Mouse (Mus musculus) liver, embryonic 12.5 days (tissue): Measurements from ENCODE around the gene Dnpep. TPM values are rescaled to one million over a fixed set of nuclear protein-coding genes. Genes with fewer than 3 reads are reported as not detected.

Source experiments
- ATAC-seq: fragments of 200-750 bp; cut with Nextera tagmentation; 2 replicates; pipeline ENCODE4 v1.8.0; 2017; ENCODE audit warnings: moderate number of reproducible peaks, mild to moderate bottlenecking, moderate library complexity
- H3K27ac ChIP-seq: fragments of 300-500 bp; sonication (generic); 2 replicates; pipeline ENCODE4 v1.5.1; 2016; ENCODE audit warnings: mild to moderate bottlenecking
- H3K27me3 ChIP-seq: fragments of 300-500 bp; sonication (generic); replicated peaks from 2 replicates; pipeline ENCODE4 v1.6.1; 2016; ENCODE audit warnings: mild to moderate bottlenecking, moderate library complexity
- H3K36me3 ChIP-seq: fragments of 300-500 bp; sonication (generic); 2 replicates; pipeline ENCODE4 v1.6.1; 2016; ENCODE audit warnings: mild to moderate bottlenecking, moderate library complexity
- H3K4me1 ChIP-seq: fragments of 300-500 bp; sonication (generic); 2 replicates; pipeline ENCODE4 v1.6.1; 2016
- H3K4me2 ChIP-seq: fragments of 300-500 bp; sonication (generic); 2 replicates; pipeline ENCODE4 v1.6.1; 2016; ENCODE audit warnings: mild to moderate bottlenecking, moderate library complexity
- H3K4me3 ChIP-seq: fragments of 300-500 bp; sonication (generic); 2 replicates; pipeline ENCODE4 v1.5.1; 2016; ENCODE audit warnings: mild to moderate bottlenecking, moderate library complexity
- H3K9ac ChIP-seq: fragments of 300-500 bp; sonication (generic); 2 replicates; pipeline ENCODE4 v1.6.1; 2016; ENCODE audit warnings: mild to moderate bottlenecking, moderate library complexity
- H3K9me3 ChIP-seq: fragments of 300-500 bp; sonication (generic); replicated peaks from 2 replicates; pipeline ENCODE4 v1.6.1; 2016; ENCODE audit warnings: mild to moderate bottlenecking, moderate library complexity
- WGBS: fragments of 180-500 bp; shearing (Covaris S2); methylation state at CpG from one replicate; pipeline ENCODE4 v1.1.7; 2016; ENCODE audit not compliant: insufficient replicate concordance; 5-methylcytosine and 5-hydroxymethylcytosine counted together
- polyA plus RNA-seq: library from polyadenylated mRNA; unstranded; fragments of >200 nt; fragmentation: Nextera tagmentation; extraction: Ambion mirVana; gene quantifications from 2 replicates; pipeline ENCODE4 v1.2.1, GENCODE M21; 2016

Dnpep gene
- 66.3 and 67.4 TPM in 2 replicates for polyA plus RNA-seq

DNA sequence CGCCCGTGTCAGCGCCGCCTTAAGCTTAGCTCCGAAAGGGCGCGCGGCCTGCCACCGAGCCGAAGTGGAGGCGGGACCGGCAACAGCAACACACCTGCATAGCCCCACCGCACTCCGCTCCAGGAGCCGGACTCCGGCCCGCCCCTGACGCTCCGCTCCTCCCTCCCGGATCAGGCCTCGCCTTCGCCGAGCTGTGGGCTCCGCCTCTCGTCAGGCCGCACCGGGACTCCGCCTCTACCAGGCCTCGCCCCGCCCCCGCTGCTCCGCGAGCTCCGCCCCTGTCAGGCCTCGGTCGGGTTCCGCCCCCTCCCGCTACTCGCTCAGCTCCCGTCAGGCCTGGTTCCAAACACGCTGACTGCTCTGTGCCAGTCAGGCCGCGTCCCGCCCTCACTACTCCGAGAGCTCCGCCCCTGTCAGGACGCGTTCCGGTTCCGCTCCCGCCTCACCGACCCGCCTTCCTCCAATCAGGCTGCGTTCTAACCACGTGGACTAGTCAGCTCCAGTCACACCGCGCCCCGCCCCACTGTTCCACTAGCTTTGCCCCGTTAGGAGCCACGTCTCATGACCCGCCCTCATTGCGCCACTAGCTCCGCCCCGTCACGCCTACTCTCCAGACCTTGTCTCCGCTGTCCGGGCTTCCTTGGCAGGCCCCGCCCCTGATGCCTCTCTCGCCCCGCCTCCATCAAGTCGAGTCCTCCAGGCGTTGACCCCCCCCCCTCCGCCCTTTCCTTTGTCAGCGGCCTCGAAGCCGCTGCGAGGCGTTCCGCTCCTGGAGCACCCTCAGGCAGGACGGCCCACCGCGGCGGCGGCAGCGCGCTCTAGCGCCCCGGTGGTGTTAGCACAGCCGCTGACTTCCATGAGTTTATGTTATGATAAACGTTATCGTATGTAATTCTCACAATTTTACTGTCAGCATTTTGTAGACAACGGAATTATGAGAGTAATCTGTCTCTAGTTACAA lies at the start of gene Dnpep:
Dnpep (minus strand) TSS at position 750 of the 961 bp plus-strand sequence.
- H3K4me3 ChIP-seq: peak within 1 kb of the TSS; percentile 79
- peaks cover 28% of the 10 kb centered on the region for H3K36me3 ChIP-seq
- under 1% methylated on average over 88 of the region's 92 CpGs for WGBS
- H3K9ac ChIP-seq: peak within 1 kb of the TSS; percentile 82
- peak within 1 kb of the TSS; percentile 94 for H3K27ac ChIP-seq
- H3K9me3 ChIP-seq: no peaks in the 10 kb centered on the region
- H3K4me2 ChIP-seq: peak within 1 kb of the TSS; percentile 92
- peaks cover 35% of the 10 kb centered on the region for H3K4me1 ChIP-seq
- peak; percentile 96 for ATAC-seq
- H3K27me3 ChIP-seq: no peaks in the 10 kb centered on the region

DNA sequence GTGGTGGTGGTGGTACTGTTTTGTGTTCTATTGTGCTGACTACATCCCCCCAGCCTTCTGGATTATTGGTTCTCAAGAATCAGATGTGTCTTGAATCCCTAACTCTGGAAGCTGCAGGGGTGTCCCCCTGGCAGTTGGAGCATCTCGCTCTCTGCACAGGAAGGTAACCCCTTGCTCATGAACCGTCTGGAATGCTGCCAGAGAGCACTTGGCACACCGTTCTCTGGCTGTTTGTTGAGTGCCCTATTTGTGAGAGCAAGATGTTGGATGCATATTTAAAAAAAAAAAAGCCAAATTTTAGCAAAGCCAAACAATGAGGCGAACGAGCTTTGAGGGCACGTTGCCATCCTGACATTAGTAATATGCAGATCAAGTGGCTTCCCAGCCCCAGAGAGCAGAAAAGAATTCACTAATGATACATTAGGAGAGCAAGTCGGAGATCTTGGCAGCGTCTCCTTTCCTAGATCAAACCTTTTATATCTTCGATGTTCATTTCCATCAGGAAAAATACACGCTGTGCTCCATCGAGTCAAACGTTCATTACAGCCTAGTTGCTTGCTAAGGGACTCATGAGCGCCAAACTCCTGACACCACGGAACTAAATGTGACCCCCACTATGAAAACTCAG lies 47.8 kb upstream of the Dnpep start:
- Histone ChIP-seq H3K27me3 (peaks cover 74% of the 10 kb centered on the region), H3K4me3 (no peak overlapping the region), H3K36me3 (no peaks in the 10 kb centered on the region), H3K4me2 (no peak overlapping the region), H3K9me3 (no peaks in the 10 kb centered on the region), H3K9ac (no peak overlapping the region), H3K27ac (no peak overlapping the region), H3K4me1 (peaks cover 12% of the 10 kb centered on the region)
- no peak for ATAC-seq
- WGBS: 67% methylated on average over 14 of the region's 14 CpGs

- H3K9me3 ChIP-seq: no peaks in the 10 kb centered on the region
- no peaks in the 10 kb centered on the region for H3K36me3 ChIP-seq
- no peak overlapping the region for H3K4me2 ChIP-seq
- no peak for ATAC-seq
- H3K9ac ChIP-seq: no peak overlapping the region
- no peak overlapping the region for H3K4me3 ChIP-seq
- H3K4me1 ChIP-seq: peaks cover 6% of the 10 kb centered on the region; the same call in 1 of the 2 replicates
- no peak overlapping the region for H3K27ac ChIP-seq
- H3K27me3 ChIP-seq: peaks cover 76% of the 10 kb centered on the region
- WGBS: 31% methylated on average over 3 of the region's 3 CpGs
Measured at GRCm38 (mm10) chr1:75363868-75364267, 46.1 kb upstream of the Dnpep start.

GRCm38 (mm10) chr1:75361750-75362149 lies 44.0 kb upstream of the Dnpep start:
- peaks cover 76% of the 10 kb centered on the region for H3K27me3 ChIP-seq
- H3K4me2 ChIP-seq: no peak overlapping the region
- no peak overlapping the region for H3K9ac ChIP-seq
- peaks cover 6% of the 10 kb centered on the region; the same call in 1 of the 2 replicates for H3K4me1 ChIP-seq
- no peaks in the 10 kb centered on the region for H3K36me3 ChIP-seq
- ATAC-seq: no peak
- no peak overlapping the region for H3K27ac ChIP-seq
- 25% methylated on average over 4 of the region's 4 CpGs for WGBS
- no peaks in the 10 kb centered on the region for H3K9me3 ChIP-seq
- no peak overlapping the region for H3K4me3 ChIP-seq

GRCm38 (mm10) chr1:75361123-75361522 lies 43.3 kb upstream of the Dnpep start:
- Histone ChIP-seq H3K27ac (no peak overlapping the region), H3K36me3 (no peaks in the 10 kb centered on the region), H3K4me2 (peak overlapping the region; percentile 55), H3K4me3 (no peak overlapping the region), H3K27me3 (peaks cover 74% of the 10 kb centered on the region), H3K9me3 (no peaks in the 10 kb centered on the region), H3K4me1 (peaks cover 6% of the 10 kb centered on the region; the same call in 1 of the 2 replicates), H3K9ac (no peak overlapping the region)
- WGBS: 31% methylated on average over 4 of the region's 4 CpGs
- no peak for ATAC-seq

DNA sequence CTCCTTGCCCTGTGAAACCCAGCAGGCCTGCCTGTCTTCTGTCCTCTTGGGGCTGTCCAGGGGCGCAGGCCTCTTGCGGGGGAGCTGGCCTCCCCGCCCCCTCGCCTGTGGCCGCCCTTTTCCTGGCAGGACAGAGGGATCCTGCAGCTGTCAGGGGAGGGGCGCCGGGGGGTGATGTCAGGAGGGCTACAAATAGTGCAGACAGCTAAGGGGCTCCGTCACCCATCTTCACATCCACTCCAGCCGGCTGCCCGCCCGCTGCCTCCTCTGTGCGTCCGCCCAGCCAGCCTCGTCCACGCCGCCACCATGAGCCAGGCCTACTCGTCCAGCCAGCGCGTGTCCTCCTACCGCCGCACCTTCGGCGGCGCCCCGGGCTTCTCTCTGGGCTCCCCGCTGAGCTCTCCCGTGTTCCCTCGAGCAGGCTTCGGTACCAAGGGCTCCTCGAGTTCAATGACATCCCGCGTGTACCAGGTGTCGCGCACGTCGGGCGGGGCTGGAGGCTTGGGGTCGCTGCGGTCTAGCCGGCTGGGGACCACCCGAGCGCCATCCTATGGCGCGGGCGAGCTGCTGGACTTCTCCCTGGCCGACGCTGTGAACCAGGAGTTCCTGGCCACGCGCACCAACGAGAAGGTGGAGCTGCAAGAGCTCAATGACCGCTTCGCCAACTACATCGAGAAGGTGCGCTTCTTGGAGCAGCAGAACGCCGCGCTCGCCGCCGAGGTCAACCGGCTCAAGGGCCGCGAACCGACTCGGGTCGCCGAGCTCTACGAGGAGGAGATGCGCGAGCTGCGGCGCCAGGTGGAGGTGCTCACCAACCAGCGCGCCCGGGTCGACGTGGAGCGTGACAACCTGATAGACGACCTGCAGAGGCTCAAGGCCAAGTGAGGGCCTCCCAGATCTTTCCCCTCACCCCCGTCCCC lies 42.6 kb upstream of the Dnpep start, which contains the start of gene Des:
Des (plus strand) TSS at position 218 of the 920 bp plus-strand sequence.
- no peaks in the 10 kb centered on the region for H3K9me3 ChIP-seq
- peak within 1 kb of the TSS; percentile 12 for H3K4me3 ChIP-seq
- no peak for ATAC-seq
- no peaks in the 10 kb centered on the region for H3K36me3 ChIP-seq
- peaks cover 73% of the 10 kb centered on the region for H3K27me3 ChIP-seq
- peak within 1 kb of the TSS; percentile 55 for H3K4me2 ChIP-seq
- no peak within 1 kb of the TSS for H3K9ac ChIP-seq
- WGBS: 5% methylated on average over 80 of the region's 80 CpGs
- peaks cover 6% of the 10 kb centered on the region; the same call in 1 of the 2 replicates for H3K4me1 ChIP-seq
- no peak within 1 kb of the TSS for H3K27ac ChIP-seq

DNA sequence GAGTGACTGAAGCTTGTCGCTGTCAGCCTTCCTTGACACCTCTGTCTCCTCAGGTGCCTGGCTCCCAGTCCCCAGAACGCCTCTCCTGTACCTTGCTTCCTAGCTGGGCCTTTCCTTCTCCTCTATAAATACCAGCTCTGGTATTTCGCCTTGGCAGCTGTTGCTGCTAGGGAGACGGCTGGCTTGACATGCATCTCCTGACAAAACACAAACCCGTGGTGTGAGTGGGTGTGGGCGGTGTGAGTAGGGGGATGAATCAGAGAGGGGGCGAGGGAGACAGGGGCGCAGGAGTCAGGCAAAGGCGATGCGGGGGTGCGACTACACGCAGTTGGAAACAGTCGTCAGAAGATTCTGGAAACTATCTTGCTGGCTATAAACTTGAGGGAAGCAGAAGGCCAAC lies 41.6 kb upstream of the Dnpep start:
- no peak overlapping the region for H3K4me2 ChIP-seq
- H3K4me3 ChIP-seq: no peak overlapping the region
- WGBS: 61% methylated on average over 13 of the region's 13 CpGs
- H3K36me3 ChIP-seq: no peaks in the 10 kb centered on the region
- no peak overlapping the region for H3K9ac ChIP-seq
- peaks cover 6% of the 10 kb centered on the region; the same call in 1 of the 2 replicates for H3K4me1 ChIP-seq
- no peak overlapping the region for H3K27ac ChIP-seq
- peaks cover 63% of the 10 kb centered on the region for H3K27me3 ChIP-seq
- no peak for ATAC-seq
- H3K9me3 ChIP-seq: no peaks in the 10 kb centered on the region

DNA sequence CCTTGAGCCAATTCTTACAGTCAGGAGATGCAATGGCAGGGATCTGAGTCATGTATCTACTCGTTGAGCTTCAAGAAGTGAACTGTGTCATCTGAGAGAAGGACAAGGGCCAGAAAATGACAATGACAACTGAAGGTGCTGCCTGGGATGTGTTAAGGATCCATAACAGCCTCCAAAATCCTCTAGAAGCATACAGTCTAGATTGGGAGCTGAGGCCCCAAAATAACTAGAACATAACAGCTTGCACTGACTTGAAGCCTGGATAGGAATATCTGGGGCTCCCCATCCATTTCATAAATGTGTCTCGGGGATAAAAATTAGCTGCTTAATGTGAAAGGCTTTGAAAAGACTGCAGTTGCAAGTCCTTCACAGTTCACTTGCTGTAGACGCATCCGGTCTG lies 40.2 kb upstream of the Dnpep start:
- H3K4me2 ChIP-seq: no peak overlapping the region
- H3K27ac ChIP-seq: no peak overlapping the region
- no peak overlapping the region for H3K4me3 ChIP-seq
- H3K4me1 ChIP-seq: peaks cover 6% of the 10 kb centered on the region; the same call in 1 of the 2 replicates
- ATAC-seq: no peak
- H3K36me3 ChIP-seq: no peaks in the 10 kb centered on the region
- WGBS: 75% methylated on average over 4 of the region's 4 CpGs
- no peaks in the 10 kb centered on the region for H3K9me3 ChIP-seq
- H3K9ac ChIP-seq: no peak overlapping the region
- H3K27me3 ChIP-seq: peaks cover 66% of the 10 kb centered on the region

DNA sequence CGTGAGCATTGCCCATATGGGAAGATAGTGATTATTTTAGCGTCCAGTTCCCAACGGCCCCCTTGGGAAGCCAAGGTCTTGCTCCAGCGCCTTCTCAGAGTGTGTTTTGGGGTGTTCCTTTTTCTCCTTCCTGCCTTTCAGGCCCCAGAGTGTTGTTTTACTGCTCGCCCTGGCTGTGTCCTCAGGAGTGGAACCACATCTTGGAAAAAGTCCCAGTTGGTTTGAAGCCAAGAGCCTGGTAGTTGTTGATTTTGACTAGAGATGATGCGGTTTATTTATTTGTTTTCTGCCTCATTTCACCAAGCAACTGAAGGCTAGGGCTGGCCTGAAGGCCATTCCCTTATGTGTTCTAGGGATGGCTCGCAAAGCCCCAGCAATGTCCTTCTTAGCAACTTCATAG lies 39.5 kb upstream of the Dnpep start:
- H3K9me3 ChIP-seq: no peaks in the 10 kb centered on the region
- no peaks in the 10 kb centered on the region for H3K36me3 ChIP-seq
- no peak overlapping the region for H3K27ac ChIP-seq
- no peak for ATAC-seq
- no peak overlapping the region for H3K4me2 ChIP-seq
- no peak overlapping the region for H3K9ac ChIP-seq
- H3K27me3 ChIP-seq: peaks cover 58% of the 10 kb centered on the region
- H3K4me3 ChIP-seq: no peak overlapping the region
- peaks cover 6% of the 10 kb centered on the region; the same call in 1 of the 2 replicates for H3K4me1 ChIP-seq
- WGBS: 62% methylated on average over 7 of the region's 7 CpGs

DNA sequence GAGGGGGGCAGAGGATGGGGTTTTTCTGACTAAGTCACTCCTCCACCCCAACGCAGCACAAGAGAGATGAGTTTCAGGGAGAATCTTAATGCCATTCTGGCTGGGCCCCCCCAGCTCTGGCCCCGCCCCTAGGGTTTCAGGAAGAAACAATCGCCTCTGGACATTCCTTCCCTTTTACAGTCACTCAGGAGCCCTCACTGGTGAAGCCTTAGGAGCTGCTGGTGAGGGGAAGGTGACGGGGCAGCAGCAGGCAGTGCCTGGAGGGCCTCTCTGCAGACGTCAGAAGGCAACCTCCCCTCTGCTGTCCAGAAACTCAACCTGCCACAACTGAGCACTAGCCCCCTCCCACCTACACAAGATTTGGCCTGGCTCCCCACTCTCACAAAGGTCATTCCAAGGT lies 31.5 kb upstream of the Dnpep start:
- ATAC-seq: no peak
- whole genome bisulfite sequencing: 37% methylated on average over 5 of the region's 5 CpGs
- Histone ChIP-seq H3K27me3 (peaks cover 40% of the 10 kb centered on the region), H3K4me3 (no peak overlapping the region), H3K9ac (no peak overlapping the region), H3K27ac (no peak overlapping the region), H3K4me2 (no peak overlapping the region), H3K9me3 (no peaks in the 10 kb centered on the region), H3K4me1 (peaks cover 12% of the 10 kb centered on the region; the same call in 1 of the 2 replicates), H3K36me3 (no peaks in the 10 kb centered on the region)

GRCm38 (mm10) chr1:75347279-75347678 lies 29.5 kb upstream of the Dnpep start:
- Histone ChIP-seq H3K36me3 (no peaks in the 10 kb centered on the region), H3K27ac (no peak overlapping the region), H3K4me3 (no peak overlapping the region), H3K4me1 (peaks cover 12% of the 10 kb centered on the region; the same call in 1 of the 2 replicates), H3K9me3 (no peaks in the 10 kb centered on the region), H3K9ac (no peak overlapping the region), H3K27me3 (peaks cover 48% of the 10 kb centered on the region), H3K4me2 (no peak overlapping the region)
- ATAC-seq: no peak
- WGBS: 53% methylated on average over 5 of the region's 5 CpGs
